ENCODE assay signal across 12 mouse cellular contexts in the genomic region with DNA sequence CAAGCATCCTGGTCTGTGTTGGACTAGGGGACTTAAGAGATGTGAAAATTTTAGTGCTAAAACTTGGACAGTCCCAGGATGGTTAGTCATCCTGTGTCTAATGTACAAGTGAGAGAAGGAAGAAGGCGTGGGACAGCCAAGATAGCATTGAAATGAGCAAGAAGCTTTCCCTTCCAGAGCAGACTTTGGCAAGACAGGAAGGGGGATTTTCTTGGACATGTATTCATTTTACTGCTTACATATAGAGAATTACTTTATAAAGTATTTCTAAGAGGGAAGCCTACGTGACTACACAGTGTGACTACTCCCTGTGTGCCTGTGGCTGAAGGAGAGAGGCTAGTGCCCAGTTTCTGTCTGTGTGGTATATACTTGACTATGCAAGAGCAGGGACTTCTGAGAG.
A peak's percentile ranks its signal among the peaks of the same experiment; 100 is the strongest.
DNase-seq lines count a peak whose midpoint lies in the region; ATAC-seq and TF ChIP-seq lines count a peak whose summit lies in the region.
"Had no signal": no experiment of that assay in that cellular context is flagged by ENCODE, and none has a peak within 500 bp of the region (broad histone marks: within the 10 kb centered on the region; RNA-seq: fewer than 3 reads in every experiment).

No protein-coding gene starts in this region.

- H3K36me3 ChIP-seq in lung, embryonic 15.5 days: no peaks in the 10 kb centered on the region
- no peaks in the 10 kb centered on the region for H3K36me3 ChIP-seq in intestine, embryonic 14.5 days (ENCODE audit: control insufficient read depth, insufficient read depth, low read length)
- H3K36me3 ChIP-seq in small intestine, adult 2 months (ENCODE audit: control insufficient read depth, insufficient read depth, low read length): peaks cover 3% of the 10 kb centered on the region; the same call in 1 of the 2 replicates
- H3K36me3 ChIP-seq in midbrain, embryonic 11.5 days (ENCODE audit: control insufficient read depth, insufficient read depth, low read length): no peaks in the 10 kb centered on the region

- no peak overlapping the region for H3K4me2 ChIP-seq in lung, embryonic 15.5 days
- no peak overlapping the region; the same call in 1 of the 2 replicates for H3K4me2 ChIP-seq in intestine, embryonic 14.5 days (ENCODE audit: low read length)
- no peak overlapping the region for H3K4me2 ChIP-seq in midbrain, embryonic 11.5 days
- H3K4me2 ChIP-seq: hindbrain, embryonic 13.5 days; neural tube, embryonic 12.5 days had no signal

- no peak for ATAC-seq in lung, embryonic 15.5 days (ENCODE audit: borderline replicate concordance, extremely low read depth, low FRiP score, low TSS enrichment)
- no peak for ATAC-seq in intestine, embryonic 14.5 days (replicated peaks; ENCODE audit: low FRiP score, low TSS enrichment, low read depth)
- no peak for ATAC-seq in midbrain, embryonic 11.5 days (ENCODE audit: low FRiP score)

- no peak overlapping the region for H3K9ac ChIP-seq in lung, embryonic 15.5 days
- H3K9ac ChIP-seq in intestine, embryonic 14.5 days (ENCODE audit: low read length): peak overlapping the region; percentile 42
- H3K9ac ChIP-seq in midbrain, embryonic 11.5 days (ENCODE audit: low read length): no peak overlapping the region
- H3K9ac ChIP-seq: hindbrain, embryonic 13.5 days; neural tube, embryonic 12.5 days had no signal

- no peak for TF ChIP-seq POLR2A in small intestine, adult 2 months (IDR thresholded peaks at IDR 0.05; ENCODE audit: low read depth, low read length)

- TF ChIP-seq CTCF in gastrocnemius, adult 2 months (IDR thresholded peaks at IDR 0.05): no peak
- no peak for TF ChIP-seq CTCF in small intestine, adult 2 months (IDR thresholded peaks at IDR 0.05; ENCODE audit: extremely low read depth, insufficient read length, insufficient replicate concordance, low read depth, low read length)

- DNase-seq in gastrocnemius, adult 2 months: no peak
- DNase-seq in gastrocnemius, adult 8-10 months (ENCODE audit: low spot score in 2 of 2): no peak
- DNase-seq in lung, postnatal 10 days: no peak
- DNase-seq in intestine, embryonic 14.5 days (ENCODE audit: low spot score): no peak
- no peak for DNase-seq in adrenal gland, postnatal 36 days
- no peak for DNase-seq in midbrain, embryonic 11.5 days (ENCODE audit: low spot score, missing footprints)
- DNase-seq: adrenal gland, adult 2 months; cerebellum, adult 18-20 months had no signal

- peak overlapping the region; percentile 86 for H3K27ac ChIP-seq in gastrocnemius, adult 2 months
- peak overlapping the region; percentile 94 for H3K27ac ChIP-seq in lung, embryonic 15.5 days
- H3K27ac ChIP-seq in intestine, embryonic 14.5 days (ENCODE audit: low read depth): peak overlapping the region; percentile 95
- peak overlapping the region; percentile 68 for H3K27ac ChIP-seq in small intestine, adult 2 months (ENCODE audit: insufficient read depth, low read depth, low read length)
- H3K27ac ChIP-seq in midbrain, embryonic 11.5 days (ENCODE audit: low read depth, low read length): no peak overlapping the region
- H3K27ac ChIP-seq: neural tube, embryonic 12.5 days had no signal

- WGBS in lung, embryonic 15.5 days: 55% methylated on average over 2 of the region's 2 CpGs
- WGBS in intestine, embryonic 14.5 days: 43% methylated on average over 2 of the region's 2 CpGs
- 77% methylated on average over 2 of the region's 2 CpGs for WGBS in small intestine, adult 2 months
- 85% methylated on average over 2 of the region's 2 CpGs for WGBS in midbrain, embryonic 11.5 days

- no peaks in the 10 kb centered on the region for H3K27me3 ChIP-seq in lung, embryonic 15.5 days
- H3K27me3 ChIP-seq in intestine, embryonic 14.5 days (replicated peaks; ENCODE audit: control insufficient read depth, insufficient read depth, low read length): no peaks in the 10 kb centered on the region
- H3K27me3 ChIP-seq in small intestine, adult 2 months (ENCODE audit: control insufficient read depth, insufficient read depth, low read length): no peaks in the 10 kb centered on the region
- no peaks in the 10 kb centered on the region for H3K27me3 ChIP-seq in midbrain, embryonic 11.5 days (ENCODE audit: control insufficient read depth, insufficient read depth, low read length)
- H3K27me3 ChIP-seq: hindbrain, embryonic 13.5 days; neural tube, embryonic 12.5 days had no signal

- H3K4me3 ChIP-seq in gastrocnemius, adult 2 months: no peak overlapping the region
- H3K4me3 ChIP-seq in lung, embryonic 15.5 days: no peak overlapping the region
- H3K4me3 ChIP-seq in intestine, embryonic 14.5 days (ENCODE audit: low read depth, low read length): no peak overlapping the region
- H3K4me3 ChIP-seq in small intestine, adult 2 months (ENCODE audit: low read depth, low read length): no peak overlapping the region
- H3K4me3 ChIP-seq in midbrain, embryonic 11.5 days (ENCODE audit: low read depth, low read length): no peak overlapping the region
- H3K4me3 ChIP-seq: hindbrain, embryonic 13.5 days; neural tube, embryonic 12.5 days had no signal

- H3K9me3 ChIP-seq in lung, embryonic 15.5 days: no peaks in the 10 kb centered on the region
- no peaks in the 10 kb centered on the region for H3K9me3 ChIP-seq in intestine, embryonic 14.5 days (ENCODE audit: control insufficient read depth, low read length)
- H3K9me3 ChIP-seq in midbrain, embryonic 11.5 days (ENCODE audit: control insufficient read depth, low read length): no peaks in the 10 kb centered on the region
- H3K9me3 ChIP-seq: hindbrain, embryonic 13.5 days; neural tube, embryonic 12.5 days had no signal

- peaks cover 67% of the 10 kb centered on the region for H3K4me1 ChIP-seq in lung, embryonic 15.5 days
- H3K4me1 ChIP-seq in intestine, embryonic 14.5 days (replicated peaks; ENCODE audit: control insufficient read depth, insufficient read depth, low read length): peaks cover 67% of the 10 kb centered on the region
- H3K4me1 ChIP-seq in small intestine, adult 2 months (ENCODE audit: control insufficient read depth, insufficient read depth, insufficient read length, low read length): peaks cover 15% of the 10 kb centered on the region; the same call in 1 of the 2 replicates
- H3K4me1 ChIP-seq in midbrain, embryonic 11.5 days (ENCODE audit: control insufficient read depth, insufficient read depth, low read length): no peaks in the 10 kb centered on the region

- intact Hi-C loops in gastrocnemius, adult 2 months (cut with DNase I): no loop called here
